Mouse (Mus musculus) gastrocnemius, adult 2 months (tissue): ENCODE measurements around the gene Ppip5k1. TPM values are rescaled to one million over a fixed set of nuclear protein-coding genes. Genes with fewer than 3 reads are reported as not detected.

Experiments used
- DNase-seq: peaks from one replicate; pipeline ENCODE4 v3.0.0; 2022
- H3K27ac ChIP-seq: fragments of 200-600 bp; 2 replicates; pipeline ENCODE4 v1.8.1; 2022; ENCODE audit warnings: mild to moderate bottlenecking
- H3K4me3 ChIP-seq: fragments of 200-600 bp; 2 replicates; pipeline ENCODE4 v1.8.1; 2022; ENCODE audit warnings: mild to moderate bottlenecking, moderate library complexity
- CTCF ChIP-seq: fragments of 200-600 bp; IDR thresholded peaks from 2 replicates; pipeline ENCODE4 v1.8.1; 2022; ENCODE audit warnings: antibody characterized with exemption, mild to moderate bottlenecking, moderate library complexity
- intact Hi-C: fragments of 180-260 bp; cut with DNase I; formaldehyde crosslinking; loops from one replicate; pipeline ENCODE4 v1.15.1; 2025
- total RNA-seq, 2 experiments: library from RNA; stranded (reverse); gene quantifications; 2 replicates each; pipeline ENCODE4 v1.2.3; 2021

Gene Ppip5k1
- total RNA-seq, 2 experiments from 2014 or later, result 70.6 to 144 TPM

DNA sequence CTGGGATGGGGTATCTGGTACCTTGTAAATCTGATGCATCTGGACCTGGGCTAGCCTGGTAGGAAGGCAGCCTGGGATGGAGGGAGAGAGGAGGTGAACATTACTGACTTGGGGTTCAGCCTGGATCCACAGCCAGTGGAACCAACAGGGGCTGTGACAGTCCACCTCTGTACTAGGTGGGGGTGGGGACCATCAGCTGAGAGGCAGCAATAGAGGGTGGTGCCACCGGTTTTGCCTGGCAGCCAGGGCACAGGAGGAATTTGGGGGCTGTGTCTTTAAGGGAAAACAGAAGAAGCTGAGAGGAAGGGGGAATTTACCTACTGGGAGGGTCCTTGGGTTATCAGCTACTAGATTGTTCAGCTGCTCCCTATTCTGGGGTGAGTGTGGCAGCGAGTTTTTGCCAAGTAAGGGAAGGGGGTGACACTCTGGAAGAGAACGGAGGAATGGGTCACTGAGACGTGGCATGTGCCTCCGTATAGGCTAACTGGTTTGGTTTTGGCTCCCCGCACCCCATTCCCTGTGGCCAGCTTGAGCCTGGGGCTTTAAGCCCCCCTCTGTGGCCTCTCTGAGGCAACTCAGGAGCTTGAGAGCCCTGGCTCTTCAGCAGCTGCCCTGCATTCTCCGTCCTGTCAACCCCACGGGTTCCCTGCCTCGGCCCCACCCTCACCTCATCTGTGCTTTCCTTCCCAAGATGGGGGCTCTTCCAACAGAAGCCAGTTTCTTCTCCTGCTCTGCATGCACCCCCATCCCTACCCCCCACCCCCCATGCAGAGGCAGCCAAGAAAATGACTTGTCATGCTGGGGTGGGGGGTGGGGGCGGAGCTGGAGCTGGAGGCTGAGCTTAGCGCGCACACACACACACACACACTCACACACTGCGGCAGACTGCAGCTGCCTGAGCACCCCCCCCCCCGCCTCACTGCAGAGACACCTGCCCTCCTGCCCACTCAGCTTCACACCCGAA is 59.3 kb downstream of the Ppip5k1 start:
- peak overlapping the region; percentile 70 for H3K4me3 ChIP-seq
- TF ChIP-seq CTCF, result no peak
- DNase-seq, result peak; percentile 26
- peak overlapping the region; percentile 83 for H3K27ac ChIP-seq
- intact Hi-C loops, result no loop called here

DNA sequence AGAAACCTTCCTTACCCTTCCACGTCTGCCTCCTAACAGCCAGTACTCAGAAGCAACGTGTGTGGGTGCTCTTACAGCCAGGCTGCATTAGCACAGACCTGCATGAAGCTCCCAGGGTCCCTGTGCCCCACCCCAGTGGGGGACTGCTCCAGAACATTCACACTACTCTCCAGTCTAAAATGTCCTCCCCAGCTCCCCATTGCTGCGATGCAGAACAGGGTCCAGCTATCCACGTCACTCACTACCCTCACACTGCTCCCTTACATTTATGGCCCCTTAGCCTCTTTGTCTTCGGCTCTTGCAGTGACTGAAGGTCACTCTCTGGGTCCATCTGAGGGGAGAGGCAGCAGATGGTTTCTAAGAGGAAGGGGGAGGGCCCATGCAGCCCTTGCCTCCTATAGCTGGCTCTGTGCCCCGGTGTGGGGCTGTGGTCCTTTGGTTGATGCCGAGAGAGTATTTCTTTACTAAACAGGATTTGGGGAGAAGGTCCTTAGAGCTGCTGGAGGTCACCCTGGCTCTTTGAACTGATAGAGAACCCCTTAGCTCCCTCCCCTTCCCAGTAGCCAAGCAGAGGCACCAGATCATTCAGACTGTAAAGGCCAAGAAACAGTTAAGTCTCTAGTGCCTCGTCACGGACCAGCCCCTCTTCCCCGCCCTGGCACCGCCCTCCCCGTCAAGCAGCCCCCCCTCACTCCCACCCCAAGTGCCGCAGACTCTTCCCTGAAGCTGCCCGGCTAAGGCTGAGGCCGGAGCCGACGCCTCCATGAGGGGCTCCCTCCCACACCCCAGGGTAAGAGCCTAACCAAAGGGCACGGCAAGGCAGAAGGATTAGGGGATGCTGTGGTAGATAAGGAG is 60.2 kb downstream of the Ppip5k1 start:
- intact Hi-C loops, result no loop called here
- no peak for TF ChIP-seq CTCF
- peak; percentile 77 for DNase-seq

GRCm38 (mm10) chr2:121294182-121294581 is 61.0 kb downstream of the Ppip5k1 start:
- peak overlapping the region; percentile 70 for H3K4me3 ChIP-seq
- intact Hi-C loops, result no loop called here
- TF ChIP-seq CTCF, result no peak
- peak overlapping the region; percentile 83 for H3K27ac ChIP-seq
- peak; percentile 77 for DNase-seq

More for the DNA sequence above, 60.2 kb downstream of the Ppip5k1 start:
- H3K27ac ChIP-seq, result peak overlapping the region; percentile 83
- H3K4me3 ChIP-seq, result peak overlapping the region; percentile 70

DNA sequence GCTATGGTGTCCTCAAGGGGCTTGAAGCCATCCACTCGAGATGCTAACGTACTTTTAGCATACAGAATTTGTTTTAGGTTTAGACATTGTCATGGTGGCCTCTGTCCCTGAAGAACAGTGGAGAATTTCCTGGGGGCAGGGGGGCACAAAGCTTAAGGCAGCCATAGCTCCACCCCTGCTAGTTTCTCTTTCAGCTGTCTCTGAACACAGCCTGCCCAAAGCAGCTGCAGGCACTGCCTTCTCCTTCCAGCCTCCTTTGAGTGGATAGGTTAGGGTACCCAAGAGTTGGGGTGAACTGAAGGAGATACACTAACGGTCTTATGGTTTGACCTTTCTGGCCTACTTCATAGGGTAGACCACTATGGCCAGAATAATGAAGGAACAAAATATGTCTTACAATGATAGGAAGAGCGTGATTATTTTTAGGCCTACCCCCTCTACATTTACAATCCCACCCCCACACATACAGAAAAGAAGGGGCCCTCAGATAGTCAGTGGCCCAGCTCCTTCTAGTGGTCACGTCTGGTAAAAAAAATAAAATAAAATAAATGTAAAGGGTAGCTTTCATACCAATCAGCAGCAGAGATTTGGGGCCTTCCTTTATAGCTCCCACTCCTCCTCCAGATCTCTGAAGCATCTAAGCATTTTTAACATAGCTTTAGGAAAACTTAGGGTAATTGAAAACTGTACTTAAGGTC is 62.7 kb downstream of the Ppip5k1 start:
- no peak for TF ChIP-seq CTCF
- Histone ChIP-seq H3K27ac (no peak overlapping the region), H3K4me3 (no peak overlapping the region)
- intact Hi-C loops, result no loop called here
- no peak for DNase-seq

DNA sequence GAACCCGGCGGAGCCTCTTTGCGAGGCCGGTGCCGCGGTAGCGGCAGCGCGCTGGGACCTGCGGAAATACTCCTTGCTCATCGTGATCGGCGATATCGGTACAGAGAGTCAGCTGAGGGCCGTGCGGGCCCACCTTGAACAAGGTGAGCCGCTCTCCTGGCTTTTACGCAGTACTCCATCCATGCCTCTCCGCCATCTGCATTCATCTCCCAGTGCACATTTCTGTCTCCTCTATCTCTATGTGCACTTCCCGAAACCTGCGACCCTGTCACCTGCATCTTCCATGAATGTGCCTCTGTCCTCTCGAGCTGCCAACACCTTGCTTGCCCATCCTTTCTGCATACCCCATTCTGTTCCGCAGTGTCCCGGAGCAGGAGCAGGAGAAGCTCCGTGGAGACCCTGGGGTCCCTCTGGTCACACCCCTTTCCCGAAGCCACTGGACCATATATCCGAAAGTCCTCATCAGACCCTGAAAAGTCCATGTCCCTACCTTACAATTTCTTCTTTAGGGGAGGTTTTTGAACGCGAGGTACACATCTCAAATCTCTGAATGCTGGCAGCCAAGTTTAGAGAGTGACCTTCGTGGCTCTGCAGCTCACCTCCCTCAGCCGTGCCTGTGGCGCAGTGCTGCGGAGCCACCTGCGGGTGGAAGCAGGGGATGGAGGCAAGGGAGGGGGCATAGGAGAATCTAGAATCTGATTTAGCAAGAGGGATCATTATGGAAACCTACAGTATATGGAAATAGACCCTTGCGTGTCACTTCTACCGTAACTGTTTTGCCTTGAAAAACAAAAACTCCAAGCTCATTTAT is 65.3 kb downstream of the Ppip5k1 start:
- intact Hi-C loops, result no loop called here
- peak overlapping the region; percentile 89 for H3K4me3 ChIP-seq
- DNase-seq, result no peak
- TF ChIP-seq CTCF, result peak; percentile 11; the same call in 1 of the 2 replicates
- no peak overlapping the region for H3K27ac ChIP-seq

GRCm38 (mm10) chr2:121288901-121289729 is 66.1 kb downstream of the Ppip5k1 start, which contains the start of gene Map1a:
TSS of gene Map1a (plus strand) at chr2:121289600.
- peak; percentile 93 for DNase-seq
- Histone ChIP-seq H3K4me3 (peak within 1 kb of the TSS; percentile 89), H3K27ac (peak within 1 kb of the TSS; percentile 72)
- TF ChIP-seq CTCF, result no peak
- intact Hi-C loops, result no loop called here

DNA sequence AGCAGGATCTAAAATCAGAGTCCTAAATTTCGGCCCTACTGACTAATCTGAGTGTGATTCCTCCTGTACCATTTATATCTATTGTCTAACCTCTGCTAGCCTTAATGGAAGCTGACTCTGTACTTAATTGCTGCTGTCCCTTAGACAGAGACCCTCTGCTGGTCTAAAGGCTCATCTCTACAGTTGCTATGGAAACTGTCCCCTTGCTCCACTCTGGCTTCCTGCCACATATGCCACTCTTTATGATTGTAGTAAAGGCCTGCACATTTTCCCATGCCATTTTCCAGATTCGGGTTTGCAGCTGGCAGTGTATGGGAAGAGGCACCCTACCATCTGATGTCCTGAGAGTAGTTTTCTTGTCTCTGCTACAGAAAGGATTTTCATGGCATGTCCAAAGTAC is 67.3 kb downstream of the Ppip5k1 start:
- Histone ChIP-seq H3K27ac (no peak overlapping the region), H3K4me3 (no peak overlapping the region)
- intact Hi-C loops, result no loop called here
- no peak for TF ChIP-seq CTCF
- DNase-seq, result no peak

GRCm38 (mm10) chr2:121271928-121272516 is 83.2 kb downstream of the Ppip5k1 start:
- peak overlapping the region; percentile 92; the same call in 1 of the 2 replicates for H3K27ac ChIP-seq
- TF ChIP-seq CTCF, result no peak
- peak overlapping the region; percentile 93 for H3K4me3 ChIP-seq
- DNase-seq, result no peak
- intact Hi-C loops, result no loop called here

GRCm38 (mm10) chr2:121271236-121271927 is 83.8 kb downstream of the Ppip5k1 start, which contains the start of gene Trp53bp1:
TSS of gene Trp53bp1 (minus strand) at chr2:121271407.
- H3K27ac ChIP-seq, result peak within 1 kb of the TSS; percentile 92
- peak within 1 kb of the TSS; percentile 93 for H3K4me3 ChIP-seq
- peak; percentile 95 for DNase-seq
- TF ChIP-seq CTCF, result peak; percentile 2; the same call in 1 of the 2 replicates
- intact Hi-C loops, result no loop called here
